Mouse (Mus musculus): ENCODE results near the gene Pds5b. TPM values are rescaled to one million over a fixed set of nuclear protein-coding genes. Genes with fewer than 3 reads are reported as not detected.
"Not testable (repeated sequence)": the region's sequence is repeated elsewhere in the genome, so short reads cannot be mapped to it uniquely, and the experiment has no call there.

Gene Pds5b
- total RNA-seq, 2 experiments from 2014 or later: 9.4 to 13.0 TPM

GRCm38 (mm10) chr5:150690685-150691084, 17.1 kb downstream of the Pds5b start:
- no peak for ATAC-seq (replicated peaks; ENCODE audit: low FRiP score, poor library complexity, severe bottlenecking)

GRCm38 (mm10) chr5:150693277-150693676, 19.7 kb downstream of the Pds5b start:
- ATAC-seq (replicated peaks; ENCODE audit: low FRiP score, poor library complexity, severe bottlenecking): no peak

- ATAC-seq (replicated peaks; ENCODE audit: low FRiP score, poor library complexity, severe bottlenecking): peak; percentile 64; the same call in 1 of the 2 replicates
These were observed 29.2 kb downstream of the Pds5b start for GRCm38 (mm10) chr5:150702714-150703113.

- ATAC-seq (replicated peaks; ENCODE audit: low FRiP score, poor library complexity, severe bottlenecking): not testable (repeated sequence)
These were observed 33.1 kb downstream of the Pds5b start for GRCm38 (mm10) chr5:150706651-150707050.

GRCm38 (mm10) chr5:150707181-150707580, 33.6 kb downstream of the Pds5b start:
- ATAC-seq (replicated peaks; ENCODE audit: low FRiP score, poor library complexity, severe bottlenecking): not testable (repeated sequence)

- no peak for ATAC-seq (replicated peaks; ENCODE audit: low FRiP score, poor library complexity, severe bottlenecking)
These were observed 38.0 kb downstream of the Pds5b start for GRCm38 (mm10) chr5:150711503-150711902.

- no peak for ATAC-seq (replicated peaks; ENCODE audit: low FRiP score, poor library complexity, severe bottlenecking)
These were observed 39.9 kb downstream of the Pds5b start for GRCm38 (mm10) chr5:150713431-150713830.

- peak; percentile 77 for ATAC-seq (replicated peaks; ENCODE audit: low FRiP score, poor library complexity, severe bottlenecking)
These were observed 44.2 kb downstream of the Pds5b start for GRCm38 (mm10) chr5:150717775-150718174.

- ATAC-seq (replicated peaks; ENCODE audit: low FRiP score, poor library complexity, severe bottlenecking): no peak
These were observed 51.1 kb downstream of the Pds5b start for GRCm38 (mm10) chr5:150724641-150725040.

GRCm38 (mm10) chr5:150737028-150737427, 63.5 kb downstream of the Pds5b start:
- ATAC-seq (replicated peaks; ENCODE audit: low FRiP score, poor library complexity, severe bottlenecking): not testable (repeated sequence)

GRCm38 (mm10) chr5:150739311-150739710, 65.8 kb downstream of the Pds5b start:
- ATAC-seq (replicated peaks; ENCODE audit: low FRiP score, poor library complexity, severe bottlenecking): no peak

- ATAC-seq (replicated peaks; ENCODE audit: low FRiP score, poor library complexity, severe bottlenecking): no peak
These were observed 67.1 kb downstream of the Pds5b start for GRCm38 (mm10) chr5:150740597-150740996.

GRCm38 (mm10) chr5:150756623-150757022, 83.1 kb downstream of the Pds5b start:
- ATAC-seq (replicated peaks; ENCODE audit: low FRiP score, poor library complexity, severe bottlenecking): no peak

- ATAC-seq (replicated peaks; ENCODE audit: low FRiP score, poor library complexity, severe bottlenecking): 0 out of 2 replicates have a peak, but pooled peaks have one; percentile 21
These were observed 98.9 kb downstream of the Pds5b start for GRCm38 (mm10) chr5:150772403-150772802.

- no peak for ATAC-seq (replicated peaks; ENCODE audit: low FRiP score, poor library complexity, severe bottlenecking)
These were observed 99.5 kb downstream of the Pds5b start for GRCm38 (mm10) chr5:150773083-150773482.

- ATAC-seq (replicated peaks; ENCODE audit: low FRiP score, poor library complexity, severe bottlenecking): no peak
These were observed 114.7 kb downstream of the Pds5b start for GRCm38 (mm10) chr5:150788261-150788660.

- ATAC-seq (replicated peaks; ENCODE audit: low FRiP score, poor library complexity, severe bottlenecking): no peak
These were observed 115.5 kb downstream of the Pds5b start for GRCm38 (mm10) chr5:150789039-150789438.

GRCm38 (mm10) chr5:150794181-150794580, 120.6 kb downstream of the Pds5b start:
- no peak for ATAC-seq (replicated peaks; ENCODE audit: low FRiP score, poor library complexity, severe bottlenecking)

GRCm38 (mm10) chr5:150800056-150800455, 126.5 kb downstream of the Pds5b start:
- ATAC-seq (replicated peaks; ENCODE audit: low FRiP score, poor library complexity, severe bottlenecking): no peak

- ATAC-seq (replicated peaks; ENCODE audit: low FRiP score, poor library complexity, severe bottlenecking): no peak
These were observed 140.8 kb downstream of the Pds5b start for GRCm38 (mm10) chr5:150814111-150814990.

GRCm38 (mm10) chr5:150815400-150815799, 141.9 kb downstream of the Pds5b start:
- no peak for ATAC-seq (replicated peaks; ENCODE audit: low FRiP score, poor library complexity, severe bottlenecking)

Measured in erythroblast, adult 5-6 weeks (primary cell).